Mouse (Mus musculus) midbrain, postnatal 0 days (tissue): ENCODE results near the gene Cnr2. TPM values are rescaled to one million over a fixed set of nuclear protein-coding genes. Genes with fewer than 3 reads are reported as not detected.

ENCODE experiments used
- ATAC-seq: fragments of 200-750 bp; cut with Nextera tagmentation; 2 replicates; pipeline ENCODE4 v1.8.0; 2017; ENCODE audit warnings: moderate number of reproducible peaks, mild to moderate bottlenecking, moderate TSS enrichment, moderate library complexity; ENCODE audit not compliant: low FRiP score
- DNase-seq: peaks from one replicate; pipeline ENCODE4 v3.0.0-alpha.2; 2015; ENCODE audit warnings: low spot score
- H3K27ac ChIP-seq: fragments of 300-500 bp; sonication (generic); 2 replicates; pipeline ENCODE4 v1.5.1; 2014; ENCODE audit warnings: low read depth, mild to moderate bottlenecking, low read length, mixed read lengths
- H3K27me3 ChIP-seq: fragments of 300-500 bp; sonication (generic); 2 replicates; pipeline ENCODE4 v1.6.1; 2014; ENCODE audit warnings: low read length, control low read depth, mixed read lengths; ENCODE audit not compliant: insufficient read depth
- H3K36me3 ChIP-seq: fragments of 300-500 bp; sonication (generic); 2 replicates; pipeline ENCODE4 v1.6.1; 2014; ENCODE audit warnings: low read length, control low read depth, mixed read lengths; ENCODE audit not compliant: insufficient read depth
- H3K4me1 ChIP-seq: fragments of 300-500 bp; sonication (generic); 2 replicates; pipeline ENCODE4 v1.6.1; 2014; ENCODE audit warnings: mild to moderate bottlenecking, control low read depth, antibody characterized with exemption, low read length, mixed read lengths; ENCODE audit not compliant: insufficient read depth
- H3K4me2 ChIP-seq: fragments of 300-500 bp; sonication (generic); 2 replicates; pipeline ENCODE4 v1.6.1; 2014; ENCODE audit warnings: low read depth, mild to moderate bottlenecking, low read length, mixed read lengths; ENCODE audit not compliant: poor library complexity, severe bottlenecking
- H3K4me3 ChIP-seq: fragments of 300-500 bp; sonication (generic); 2 replicates; pipeline ENCODE4 v1.5.1; 2014; ENCODE audit warnings: low read depth, mild to moderate bottlenecking, low read length, moderate library complexity
- H3K9ac ChIP-seq: fragments of 300-500 bp; sonication (generic); replicated peaks from 2 replicates; pipeline ENCODE4 v1.6.1; 2014; ENCODE audit warnings: mild to moderate bottlenecking, low read length, moderate library complexity, mixed read lengths; ENCODE audit not compliant: poor library complexity, severe bottlenecking
- H3K9me3 ChIP-seq: fragments of 300-500 bp; sonication (generic); 2 replicates; pipeline ENCODE4 v1.6.1; 2016; ENCODE audit warnings: low read length, control low read depth
- CTCF ChIP-seq: IDR thresholded peaks from 2 replicates; pipeline ENCODE4 v1.5.1; 2016; ENCODE audit warnings: antibody characterized with exemption, mild to moderate bottlenecking
- WGBS: fragments of 180-500 bp; shearing (Covaris S2); extraction: QIAGEN DNeasy Blood & Tissue Kit; methylation state at CpG from one replicate; pipeline ENCODE4 v1.1.7; 2014; 5-methylcytosine and 5-hydroxymethylcytosine counted together
- polyA plus RNA-seq: library from polyadenylated mRNA; unstranded; fragments of >200 nt; fragmentation: Nextera tagmentation; extraction: Ambion mirVana; gene quantifications from 2 replicates; pipeline ENCODE4 v1.2.1, GENCODE M21; 2015
- total RNA-seq: library from RNA; depleted of rRNA; stranded (reverse); fragments of >200 nt; gene quantifications from 2 replicates; pipeline ENCODE4 v1.2.3, GENCODE M21; 2014

The Cnr2 gene
- total and polyA plus RNA-seq, 2 experiments from 2014 or later = 0.04 to 0.55 TPM

DNA sequence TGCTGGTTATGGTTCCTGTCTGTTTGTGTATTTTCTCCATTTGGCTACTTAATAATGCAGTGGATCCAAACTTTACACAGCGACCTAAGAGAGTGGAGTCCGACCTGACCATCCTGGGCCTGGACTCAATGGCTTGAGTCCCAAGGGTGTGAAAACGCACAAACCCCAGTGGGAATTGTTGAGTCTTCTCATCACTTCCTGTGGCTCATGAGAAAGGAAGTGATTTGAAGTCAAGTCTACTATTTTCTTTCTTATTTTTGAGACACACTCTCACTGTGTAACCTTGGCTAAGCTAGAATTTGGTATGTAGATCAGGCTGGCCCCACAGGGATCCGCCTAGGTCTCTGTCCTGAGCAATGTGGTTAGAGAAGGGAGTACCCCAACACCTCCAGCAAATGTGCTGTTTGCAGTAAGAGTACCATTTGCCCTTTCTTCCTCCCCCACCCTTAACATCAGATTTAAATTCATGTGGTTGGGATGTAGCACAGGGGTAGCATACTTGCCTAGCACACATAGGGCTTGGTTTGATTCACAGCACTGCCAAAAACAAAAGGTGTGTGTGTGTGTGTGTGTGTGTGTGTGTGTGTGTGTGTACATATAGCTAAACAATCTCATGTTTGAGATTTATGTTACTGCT lies 7.5 kb downstream of the Cnr2 start:
- no peaks in the 10 kb centered on the region for H3K9me3 ChIP-seq
- H3K27ac ChIP-seq = no peak overlapping the region
- no peak overlapping the region for H3K4me2 ChIP-seq
- WGBS = 89% methylated on average over 4 of the region's 4 CpGs
- H3K27me3 ChIP-seq = no peaks in the 10 kb centered on the region
- no peak for ATAC-seq
- H3K4me3 ChIP-seq = no peak overlapping the region
- H3K9ac ChIP-seq = no peak overlapping the region
- H3K36me3 ChIP-seq = no peaks in the 10 kb centered on the region
- H3K4me1 ChIP-seq = no peaks in the 10 kb centered on the region
- DNase-seq = no peak
- TF ChIP-seq CTCF = no peak

DNA sequence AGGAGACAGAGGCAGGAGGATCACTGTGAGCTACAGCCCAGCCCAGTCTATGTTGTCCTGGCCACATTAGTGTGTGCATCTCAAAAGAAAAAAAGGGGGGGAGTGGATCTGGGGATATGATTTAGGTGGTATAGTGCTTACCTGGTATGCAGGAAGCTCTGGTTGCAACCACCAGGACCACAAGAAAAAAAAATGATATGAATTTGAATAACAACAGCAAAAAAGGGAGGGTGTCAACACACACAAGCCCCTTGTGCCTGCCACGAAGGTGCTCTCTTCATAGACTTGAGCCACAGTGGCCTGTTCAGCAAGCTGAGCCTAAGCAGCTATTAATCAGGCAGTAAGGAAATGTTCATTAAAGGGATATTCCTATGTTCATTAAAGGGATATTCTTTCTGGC lies 9.6 kb downstream of the Cnr2 start:
- ATAC-seq = no peak
- 46% methylated on average over 1 of the region's 1 CpGs for WGBS
- H3K4me3 ChIP-seq = no peak overlapping the region

DNA sequence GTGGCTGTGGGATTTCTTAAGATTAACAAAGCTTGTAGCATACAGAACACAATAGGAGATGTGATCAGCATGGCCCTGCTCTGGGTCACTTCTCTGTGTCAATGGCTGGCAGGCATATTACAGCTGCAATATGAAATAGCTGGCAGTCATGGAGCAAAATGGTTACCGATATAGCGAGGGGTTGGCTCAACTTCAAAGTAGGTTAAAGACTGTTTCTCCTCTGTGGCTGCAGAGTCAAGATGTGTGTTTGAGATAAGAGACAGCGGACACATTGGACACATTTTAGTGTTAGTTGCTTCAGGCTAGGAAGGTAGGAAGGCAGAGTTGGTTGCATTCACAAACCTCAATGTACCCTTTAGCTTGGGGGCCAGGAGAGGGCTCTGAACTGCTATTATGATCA lies 11.4 kb downstream of the Cnr2 start:
- no peak overlapping the region for H3K9ac ChIP-seq
- DNase-seq (no peak), ATAC-seq (no peak)
- no peaks in the 10 kb centered on the region for H3K9me3 ChIP-seq
- 91% methylated on average over 3 of the region's 3 CpGs for WGBS
- H3K27me3 ChIP-seq = no peaks in the 10 kb centered on the region
- no peak overlapping the region for H3K27ac ChIP-seq
- H3K4me2 ChIP-seq = no peak overlapping the region
- no peaks in the 10 kb centered on the region for H3K4me1 ChIP-seq
- no peaks in the 10 kb centered on the region for H3K36me3 ChIP-seq
- H3K4me3 ChIP-seq = no peak overlapping the region
- TF ChIP-seq CTCF = no peak

More for the DNA sequence above, 9.6 kb downstream of the Cnr2 start:
- no peak for DNase-seq
- H3K36me3 ChIP-seq = no peaks in the 10 kb centered on the region
- H3K4me2 ChIP-seq = no peak overlapping the region
- H3K27me3 ChIP-seq = no peaks in the 10 kb centered on the region
- no peak overlapping the region for H3K9ac ChIP-seq
- no peak overlapping the region for H3K27ac ChIP-seq
- H3K4me1 ChIP-seq = no peaks in the 10 kb centered on the region
- H3K9me3 ChIP-seq = no peaks in the 10 kb centered on the region
- TF ChIP-seq CTCF = no peak

DNA sequence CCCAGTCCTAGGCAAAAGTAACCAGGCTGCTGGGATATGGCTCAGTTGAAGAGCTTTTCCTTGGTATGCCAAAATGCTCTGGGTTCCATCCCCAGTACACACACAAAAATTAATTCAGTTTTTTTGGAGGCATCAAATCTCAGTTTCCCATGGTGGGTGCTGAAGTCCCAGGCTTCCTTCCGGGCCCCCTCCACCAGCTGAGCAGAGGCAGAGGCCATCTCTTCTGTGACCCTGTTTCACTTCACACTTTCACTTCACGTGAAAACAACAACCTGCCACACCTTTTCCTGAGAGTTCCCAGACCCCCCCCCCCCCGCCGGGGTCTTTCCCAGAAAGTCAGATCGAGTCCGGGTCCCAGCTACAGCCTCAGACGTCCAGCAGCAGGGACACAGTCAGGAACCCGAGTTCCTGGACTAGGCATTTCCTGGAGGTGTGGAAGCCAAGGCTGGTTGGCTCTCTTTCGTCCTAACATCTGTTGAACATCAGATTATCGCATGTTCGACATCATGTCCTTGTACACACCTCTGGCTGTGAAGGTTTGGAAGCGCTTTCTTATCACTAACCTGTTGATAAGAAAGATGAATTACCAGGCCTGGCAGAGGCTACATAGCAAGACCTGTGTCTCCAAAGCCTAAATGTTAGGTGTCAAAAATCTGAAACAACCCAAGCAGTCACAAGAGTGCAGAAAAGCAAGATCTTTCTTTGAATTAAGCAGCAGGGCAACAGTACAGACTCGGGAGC lies 14.3 kb downstream of the Cnr2 start:
- H3K9ac ChIP-seq = no peak overlapping the region
- TF ChIP-seq CTCF = no peak
- no peak overlapping the region for H3K4me2 ChIP-seq
- no peaks in the 10 kb centered on the region for H3K27me3 ChIP-seq
- H3K9me3 ChIP-seq = no peaks in the 10 kb centered on the region
- 80% methylated on average over 13 of the region's 13 CpGs for WGBS
- H3K4me3 ChIP-seq = no peak overlapping the region
- DNase-seq = no peak
- H3K27ac ChIP-seq = no peak overlapping the region
- ATAC-seq = no peak
- H3K36me3 ChIP-seq = no peaks in the 10 kb centered on the region
- no peaks in the 10 kb centered on the region for H3K4me1 ChIP-seq

DNA sequence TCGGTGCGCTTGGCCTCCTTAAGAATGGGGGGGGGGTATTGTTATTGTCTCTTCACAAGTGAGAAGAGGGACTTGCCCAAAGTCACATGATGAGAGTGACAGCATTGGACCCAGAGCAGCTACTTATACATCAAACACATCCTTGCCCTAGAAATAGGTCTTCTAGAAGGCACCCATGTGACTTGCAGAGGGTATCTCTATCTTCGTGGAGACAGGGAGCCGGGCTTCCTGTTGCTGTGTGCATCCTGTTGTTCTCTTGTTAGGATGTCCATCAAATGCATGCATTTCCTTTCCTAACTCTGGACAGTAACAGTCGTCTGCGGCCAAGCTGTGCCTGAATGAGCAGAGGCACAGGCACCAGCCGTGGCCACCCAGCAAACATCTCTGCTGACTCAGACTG lies 16.3 kb downstream of the Cnr2 start:
- ATAC-seq (no peak), DNase-seq (no peak)
- no peak for TF ChIP-seq CTCF
- 72% methylated on average over 7 of the region's 7 CpGs for WGBS
- H3K4me1 ChIP-seq = no peaks in the 10 kb centered on the region
- no peak overlapping the region for H3K9ac ChIP-seq
- no peak overlapping the region for H3K27ac ChIP-seq
- H3K4me3 ChIP-seq = no peak overlapping the region
- H3K36me3 ChIP-seq = no peaks in the 10 kb centered on the region
- H3K4me2 ChIP-seq = no peak overlapping the region
- H3K9me3 ChIP-seq = no peaks in the 10 kb centered on the region
- no peaks in the 10 kb centered on the region for H3K27me3 ChIP-seq

DNA sequence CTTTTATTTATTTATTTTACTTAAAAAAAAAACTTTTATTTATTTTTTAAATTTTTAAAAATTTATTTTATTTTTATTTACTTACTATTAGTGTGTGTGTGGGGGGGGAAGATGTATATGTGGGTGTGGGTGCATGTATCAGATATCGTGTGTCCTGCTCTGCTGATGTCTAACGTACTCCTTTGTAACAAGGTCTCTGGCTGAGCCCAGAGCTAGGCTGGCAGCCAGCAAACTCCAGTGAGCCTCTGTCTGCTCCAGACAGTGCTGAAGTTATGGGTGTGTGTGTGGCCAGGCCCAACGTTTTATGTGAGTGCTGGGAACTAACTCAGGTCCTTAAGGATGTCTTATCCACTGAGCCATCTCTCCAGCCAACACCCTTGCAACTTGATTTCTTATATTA lies 17.0 kb downstream of the Cnr2 start:
- Histone ChIP-seq H3K4me1 (no peaks in the 10 kb centered on the region), H3K9me3 (no peaks in the 10 kb centered on the region), H3K4me2 (no peak overlapping the region), H3K9ac (no peak overlapping the region), H3K4me3 (no peak overlapping the region), H3K36me3 (no peaks in the 10 kb centered on the region), H3K27me3 (no peaks in the 10 kb centered on the region), H3K27ac (no peak overlapping the region)
- DNase-seq (no peak), ATAC-seq (no peak)
- WGBS = 54% methylated on average over 3 of the region's 3 CpGs
- no peak for TF ChIP-seq CTCF
